Mouse (Mus musculus) liver, embryonic 16.5 days (tissue): ENCODE measurements at regions not wholly inside any gene's neighbourhood (a gene's known extent, or its start where the extent isn't known, plus 50 kb on each side); places are given as distances from the start of the nearest gene placed in this dataset.

Source experiments
- ATAC-seq: fragments of 200-750 bp; cut with Nextera tagmentation; 2 replicates; pipeline ENCODE4 v1.8.0; 2017; ENCODE audit warnings: low read depth, mild to moderate bottlenecking, moderate number of reproducible peaks, moderate library complexity
- H3K27ac ChIP-seq: fragments of 300-500 bp; sonication (generic); 2 replicates; pipeline ENCODE4 v1.5.1; 2014; ENCODE audit warnings: mild to moderate bottlenecking, low read length
- H3K27me3 ChIP-seq: fragments of 300-500 bp; sonication (generic); 2 replicates; pipeline ENCODE4 v1.6.1; 2014; ENCODE audit warnings: low read depth, low read length, mixed read lengths; ENCODE audit not compliant: control insufficient read depth, insufficient read depth
- H3K36me3 ChIP-seq: fragments of 300-500 bp; sonication (generic); 2 replicates; pipeline ENCODE4 v1.6.1; 2014; ENCODE audit warnings: mild to moderate bottlenecking; ENCODE audit not compliant: control insufficient read depth, insufficient read depth
- H3K4me1 ChIP-seq: fragments of 300-500 bp; sonication (generic); 2 replicates; pipeline ENCODE4 v1.6.1; 2014; ENCODE audit warnings: low read depth, low read length, mixed read lengths; ENCODE audit not compliant: control insufficient read depth
- H3K4me2 ChIP-seq: fragments of 300-500 bp; sonication (generic); 2 replicates; pipeline ENCODE4 v1.6.1; 2014; ENCODE audit warnings: low read depth, low read length, mixed read lengths
- H3K4me3 ChIP-seq: fragments of 300-500 bp; sonication (generic); 2 replicates; pipeline ENCODE4 v1.5.1; 2014; ENCODE audit warnings: low read depth, mild to moderate bottlenecking, low read length
- H3K9ac ChIP-seq: fragments of 300-500 bp; sonication (generic); 2 replicates; pipeline ENCODE4 v1.6.1; 2014; ENCODE audit warnings: low read depth, low read length
- H3K9me3 ChIP-seq: fragments of 300-500 bp; sonication (generic); replicated peaks from 2 replicates; pipeline ENCODE4 v1.6.1; 2016; ENCODE audit warnings: low read length; ENCODE audit not compliant: control insufficient read depth
- WGBS: fragments of 180-500 bp; shearing (Covaris S2); extraction: QIAGEN DNeasy Blood & Tissue Kit; methylation state at CpG from one replicate; pipeline ENCODE4 v1.1.7; 2014; ENCODE audit not compliant: insufficient replicate concordance; 5-methylcytosine and 5-hydroxymethylcytosine counted together

- Histone ChIP-seq H3K4me3 (no peak overlapping the region), H3K27ac (no peak overlapping the region), H3K9me3 (no peaks in the 10 kb centered on the region), H3K9ac (no peak overlapping the region), H3K27me3 (no peaks in the 10 kb centered on the region), H3K4me2 (no peak overlapping the region), H3K36me3 (no peaks in the 10 kb centered on the region), H3K4me1 (no peaks in the 10 kb centered on the region)
- WGBS: 54% methylated on average over 10 of the region's 10 CpGs
- ATAC-seq: no peak
Measured at GRCm38 (mm10) chr2:51531106-51531839, 96.0 kb upstream of the Tas2r134 start.

- H3K4me3 ChIP-seq: no peak overlapping the region
- no peak overlapping the region for H3K9ac ChIP-seq
- ATAC-seq: no peak
- no peaks in the 10 kb centered on the region for H3K4me1 ChIP-seq
- no peaks in the 10 kb centered on the region for H3K36me3 ChIP-seq
- no peaks in the 10 kb centered on the region for H3K9me3 ChIP-seq
- H3K27me3 ChIP-seq: no peaks in the 10 kb centered on the region
- H3K27ac ChIP-seq: no peak overlapping the region
- no peak overlapping the region for H3K4me2 ChIP-seq
- WGBS: 65% methylated on average over 3 of the region's 3 CpGs
Measured at GRCm38 (mm10) chr2:51522766-51523165, 104.5 kb upstream of the Tas2r134 start.

GRCm38 (mm10) chr2:51509220-51510011 lies 117.9 kb upstream of the Tas2r134 start:
- Histone ChIP-seq H3K4me1 (no peaks in the 10 kb centered on the region), H3K27ac (no peak overlapping the region), H3K9me3 (no peaks in the 10 kb centered on the region), H3K4me2 (no peak overlapping the region), H3K36me3 (no peaks in the 10 kb centered on the region), H3K27me3 (no peaks in the 10 kb centered on the region), H3K4me3 (no peak overlapping the region), H3K9ac (no peak overlapping the region)
- WGBS: 38% methylated on average over 8 of the region's 8 CpGs
- no peak for ATAC-seq

GRCm38 (mm10) chr2:51497896-51498295 lies 129.4 kb upstream of the Tas2r134 start:
- H3K27me3 ChIP-seq: no peaks in the 10 kb centered on the region
- no peak overlapping the region for H3K4me2 ChIP-seq
- H3K27ac ChIP-seq: no peak overlapping the region
- no peak for ATAC-seq
- H3K4me1 ChIP-seq: no peaks in the 10 kb centered on the region
- no peak overlapping the region for H3K4me3 ChIP-seq
- H3K9ac ChIP-seq: no peak overlapping the region
- H3K36me3 ChIP-seq: no peaks in the 10 kb centered on the region
- WGBS: 64% methylated on average over 2 of the region's 2 CpGs
- H3K9me3 ChIP-seq: no peaks in the 10 kb centered on the region

GRCm38 (mm10) chr2:51473753-51474152 lies 153.6 kb upstream of the Tas2r134 start:
- H3K9ac ChIP-seq: no peak overlapping the region
- no peaks in the 10 kb centered on the region for H3K4me1 ChIP-seq
- H3K4me3 ChIP-seq: no peak overlapping the region
- 72% methylated on average over 2 of the region's 2 CpGs for WGBS
- ATAC-seq: no peak
- no peaks in the 10 kb centered on the region for H3K36me3 ChIP-seq
- no peak overlapping the region for H3K4me2 ChIP-seq
- H3K27ac ChIP-seq: no peak overlapping the region
- H3K9me3 ChIP-seq: no peaks in the 10 kb centered on the region
- H3K27me3 ChIP-seq: no peaks in the 10 kb centered on the region

GRCm38 (mm10) chr2:51467027-51467694 lies 160.2 kb upstream of the Tas2r134 start:
- no peak overlapping the region for H3K27ac ChIP-seq
- ATAC-seq: no peak
- H3K9ac ChIP-seq: no peak overlapping the region
- no peaks in the 10 kb centered on the region for H3K27me3 ChIP-seq
- H3K4me3 ChIP-seq: no peak overlapping the region
- H3K36me3 ChIP-seq: no peaks in the 10 kb centered on the region
- no peak overlapping the region for H3K4me2 ChIP-seq
- H3K4me1 ChIP-seq: no peaks in the 10 kb centered on the region
- H3K9me3 ChIP-seq: no peaks in the 10 kb centered on the region
- WGBS: 57% methylated on average over 7 of the region's 7 CpGs

- no peaks in the 10 kb centered on the region for H3K4me1 ChIP-seq
- no peaks in the 10 kb centered on the region for H3K36me3 ChIP-seq
- no peak overlapping the region for H3K9ac ChIP-seq
- 74% methylated on average over 7 of the region's 7 CpGs for WGBS
- H3K27me3 ChIP-seq: no peaks in the 10 kb centered on the region
- H3K4me3 ChIP-seq: no peak overlapping the region
- H3K27ac ChIP-seq: no peak overlapping the region
- no peak overlapping the region for H3K4me2 ChIP-seq
- no peak for ATAC-seq
- no peaks in the 10 kb centered on the region for H3K9me3 ChIP-seq
Measured at GRCm38 (mm10) chr2:51466003-51466402, 161.3 kb upstream of the Tas2r134 start.

- Histone ChIP-seq H3K27me3 (no peaks in the 10 kb centered on the region), H3K4me1 (no peaks in the 10 kb centered on the region), H3K9me3 (no peaks in the 10 kb centered on the region), H3K9ac (no peak overlapping the region), H3K36me3 (no peaks in the 10 kb centered on the region), H3K4me2 (no peak overlapping the region), H3K4me3 (no peak overlapping the region), H3K27ac (no peak overlapping the region)
- 55% methylated on average over 7 of the region's 7 CpGs for WGBS
- no peak for ATAC-seq
Measured at GRCm38 (mm10) chr2:51465576-51465975, 161.7 kb upstream of the Tas2r134 start.

GRCm38 (mm10) chr2:51464356-51464755 lies 163.0 kb upstream of the Tas2r134 start:
- H3K27ac ChIP-seq: no peak overlapping the region

More at GRCm38 (mm10) chr2:51464356-51464755, 163.0 kb upstream of the Tas2r134 start:
- Histone ChIP-seq H3K4me2 (no peak overlapping the region), H3K4me1 (no peaks in the 10 kb centered on the region), H3K36me3 (no peaks in the 10 kb centered on the region), H3K9me3 (no peaks in the 10 kb centered on the region), H3K4me3 (no peak overlapping the region), H3K27me3 (no peaks in the 10 kb centered on the region), H3K9ac (no peak overlapping the region)
- WGBS: 53% methylated on average over 2 of the region's 2 CpGs
- ATAC-seq: no peak
